Mouse (Mus musculus) thymus, adult 2 months (tissue): ENCODE data around the gene Fam221b. TPM values are rescaled to one million over a fixed set of nuclear protein-coding genes. Genes with fewer than 3 reads are reported as not detected.

Source experiments
- DNase-seq: peaks from one replicate; pipeline ENCODE4 v3.0.0; 2021
- H3K27ac ChIP-seq: fragments of 200-500 bp; 2 replicates; pipeline ENCODE4 v1.5.1; 2012; ENCODE audit warnings: low read length, control low read depth; ENCODE audit not compliant: control insufficient read depth, insufficient read depth
- H3K27me3 ChIP-seq: fragments of 200-500 bp; 2 replicates; pipeline ENCODE4 v1.6.1; 2012; ENCODE audit warnings: mild to moderate bottlenecking, low read length, moderate library complexity, mixed read lengths; ENCODE audit not compliant: control insufficient read depth, insufficient read depth
- H3K36me3 ChIP-seq: fragments of 200-500 bp; 2 replicates; pipeline ENCODE4 v1.6.1; 2012; ENCODE audit warnings: mild to moderate bottlenecking, low read length, moderate library complexity; ENCODE audit not compliant: control insufficient read depth, insufficient read depth
- H3K4me1 ChIP-seq: fragments of 200-500 bp; replicated peaks from 2 replicates; pipeline ENCODE4 v1.6.1; 2012; ENCODE audit warnings: low read length; ENCODE audit not compliant: control insufficient read depth, insufficient read depth
- H3K4me3 ChIP-seq: fragments of 200-500 bp; 2 replicates; pipeline ENCODE4 v1.5.1; 2012; ENCODE audit warnings: mild to moderate bottlenecking, low read length, control low read depth, moderate library complexity; ENCODE audit not compliant: control insufficient read depth, insufficient read depth
- CTCF ChIP-seq: fragments of 200-500 bp; IDR thresholded peaks from 2 replicates; pipeline ENCODE4 v1.5.1; 2012; ENCODE audit warnings: mild to moderate bottlenecking, control low read depth, low read length, moderate library complexity, borderline replicate concordance; ENCODE audit not compliant: control insufficient read depth, poor library complexity, insufficient read depth; ENCODE audit errors: extremely low read depth
- POLR2A ChIP-seq: fragments of 200-500 bp; IDR thresholded peaks from 2 replicates; pipeline ENCODE4 v1.6.1; 2012; ENCODE audit warnings: mild to moderate bottlenecking, low read length, control low read depth, moderate library complexity; ENCODE audit not compliant: control insufficient read depth, poor library complexity, insufficient read depth; ENCODE audit errors: extremely low read depth
- WGBS: fragments of 180-500 bp; shearing (Covaris S2); methylation state at CpG from one replicate; pipeline ENCODE4 v1.1.7; 2018; 5-methylcytosine and 5-hydroxymethylcytosine counted together
- polyA plus RNA-seq: library from polyadenylated mRNA; depleted of rRNA; stranded (reverse); fragments of >200 nt; gene quantifications from 2 replicates; pipeline ENCODE4 v1.2.3, GENCODE M21; 2012

Gene Fam221b
- polyA plus RNA-seq, 1 experiment = 0.03 TPM

DNA sequence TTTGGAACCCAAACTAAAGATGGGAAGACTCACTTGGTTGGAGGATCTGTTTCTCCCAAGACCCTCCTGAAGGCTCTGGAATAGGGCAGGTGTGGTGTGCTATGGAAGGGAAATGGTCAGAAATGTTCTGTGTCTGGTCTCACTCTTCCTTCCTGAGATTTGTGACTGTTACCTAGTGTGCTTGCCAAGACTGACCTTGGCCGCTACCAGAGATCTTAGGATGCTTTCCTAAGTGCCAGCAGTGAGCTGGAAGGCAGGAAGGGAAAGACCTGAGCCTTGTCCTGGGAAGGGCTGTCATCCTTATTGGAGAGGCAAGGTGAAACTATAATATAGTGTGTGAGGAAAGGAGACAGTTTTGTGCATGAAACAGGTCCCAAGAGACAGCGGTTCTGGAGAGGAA is 35.2 kb downstream of the Fam221b start:
- H3K27ac ChIP-seq = no peak overlapping the region
- 94% methylated on average over 2 of the region's 2 CpGs for WGBS
- no peak for DNase-seq
- H3K4me1 ChIP-seq = peaks cover 5% of the 10 kb centered on the region
- H3K27me3 ChIP-seq = peaks cover 7% of the 10 kb centered on the region
- no peaks in the 10 kb centered on the region for H3K36me3 ChIP-seq
- TF ChIP-seq CTCF (no peak), POLR2A (no peak)
- H3K4me3 ChIP-seq = no peak overlapping the region

DNA sequence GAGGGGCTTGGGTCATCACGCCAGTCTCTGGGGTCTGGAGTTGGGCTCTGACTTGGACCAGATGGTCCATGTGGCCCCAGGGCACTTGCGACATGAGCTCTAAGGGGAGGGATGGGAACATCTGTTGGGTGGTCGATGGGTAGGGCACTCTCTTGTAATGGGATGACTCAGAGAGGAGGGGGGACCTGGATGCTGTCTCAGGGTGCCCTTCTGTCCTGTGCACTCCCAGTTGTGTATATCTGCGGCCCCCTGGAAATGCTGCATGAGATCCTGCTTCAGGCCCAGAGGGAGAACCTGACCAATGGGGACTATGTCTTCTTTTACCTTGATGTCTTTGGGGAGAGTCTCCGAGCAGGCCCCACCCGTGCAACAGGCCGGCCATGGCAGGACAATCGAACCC is 35.6 kb downstream of the Fam221b start:
- peaks cover 7% of the 10 kb centered on the region for H3K27me3 ChIP-seq
- no peak overlapping the region for H3K27ac ChIP-seq
- no peak for DNase-seq
- peaks cover 5% of the 10 kb centered on the region for H3K4me1 ChIP-seq
- WGBS = 89% methylated on average over 8 of the region's 8 CpGs
- no peaks in the 10 kb centered on the region for H3K36me3 ChIP-seq
- TF ChIP-seq CTCF (no peak), POLR2A (no peak)
- H3K4me3 ChIP-seq = no peak overlapping the region

DNA sequence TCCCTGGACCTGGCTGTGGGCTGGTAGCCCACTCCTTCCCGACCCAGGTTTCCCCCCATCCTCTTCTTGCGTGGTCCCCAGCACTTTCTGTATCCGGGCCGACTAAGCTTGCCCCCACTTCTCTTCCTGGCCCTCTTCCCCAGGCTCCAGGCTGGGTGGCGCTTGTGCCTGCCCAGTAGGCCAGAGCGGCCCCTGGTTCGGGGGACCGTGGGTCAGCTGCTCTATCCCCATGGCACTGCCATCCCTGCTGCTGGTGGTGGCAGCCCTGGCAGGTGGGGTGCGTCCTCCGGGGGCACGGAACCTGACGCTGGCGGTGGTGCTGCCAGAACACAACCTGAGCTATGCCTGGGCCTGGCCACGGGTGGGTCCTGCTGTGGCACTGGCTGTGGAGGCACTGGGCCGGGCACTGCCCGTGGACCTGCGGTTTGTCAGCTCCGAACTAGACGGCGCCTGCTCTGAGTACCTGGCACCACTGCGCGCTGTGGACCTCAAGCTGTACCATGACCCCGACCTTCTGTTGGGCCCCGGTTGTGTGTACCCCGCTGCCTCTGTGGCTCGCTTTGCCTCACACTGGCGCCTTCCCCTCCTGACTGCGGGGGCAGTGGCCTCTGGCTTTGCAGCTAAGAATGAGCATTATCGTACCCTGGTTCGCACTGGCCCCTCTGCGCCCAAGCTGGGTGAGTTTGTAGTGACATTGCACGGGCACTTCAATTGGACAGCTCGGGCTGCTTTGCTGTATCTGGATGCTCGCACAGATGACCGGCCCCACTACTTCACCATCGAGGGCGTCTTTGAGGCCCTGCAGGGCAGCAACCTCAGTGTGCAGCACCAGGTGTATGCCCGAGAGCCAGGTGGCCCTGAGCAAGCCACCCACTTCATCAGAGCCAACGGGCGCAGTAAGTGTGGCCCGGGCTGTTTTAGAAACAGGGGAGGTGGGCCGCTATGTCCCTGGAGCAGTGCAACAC is 36.7 kb downstream of the Fam221b start:
- Histone ChIP-seq H3K4me1 (peaks cover 5% of the 10 kb centered on the region), H3K27me3 (peaks cover 7% of the 10 kb centered on the region), H3K36me3 (no peaks in the 10 kb centered on the region), H3K4me3 (no peak overlapping the region), H3K27ac (no peak overlapping the region)
- no peak for TF ChIP-seq POLR2A
- TF ChIP-seq CTCF = no peak
- WGBS = 85% methylated on average over 42 of the region's 42 CpGs
- no peak for DNase-seq

DNA sequence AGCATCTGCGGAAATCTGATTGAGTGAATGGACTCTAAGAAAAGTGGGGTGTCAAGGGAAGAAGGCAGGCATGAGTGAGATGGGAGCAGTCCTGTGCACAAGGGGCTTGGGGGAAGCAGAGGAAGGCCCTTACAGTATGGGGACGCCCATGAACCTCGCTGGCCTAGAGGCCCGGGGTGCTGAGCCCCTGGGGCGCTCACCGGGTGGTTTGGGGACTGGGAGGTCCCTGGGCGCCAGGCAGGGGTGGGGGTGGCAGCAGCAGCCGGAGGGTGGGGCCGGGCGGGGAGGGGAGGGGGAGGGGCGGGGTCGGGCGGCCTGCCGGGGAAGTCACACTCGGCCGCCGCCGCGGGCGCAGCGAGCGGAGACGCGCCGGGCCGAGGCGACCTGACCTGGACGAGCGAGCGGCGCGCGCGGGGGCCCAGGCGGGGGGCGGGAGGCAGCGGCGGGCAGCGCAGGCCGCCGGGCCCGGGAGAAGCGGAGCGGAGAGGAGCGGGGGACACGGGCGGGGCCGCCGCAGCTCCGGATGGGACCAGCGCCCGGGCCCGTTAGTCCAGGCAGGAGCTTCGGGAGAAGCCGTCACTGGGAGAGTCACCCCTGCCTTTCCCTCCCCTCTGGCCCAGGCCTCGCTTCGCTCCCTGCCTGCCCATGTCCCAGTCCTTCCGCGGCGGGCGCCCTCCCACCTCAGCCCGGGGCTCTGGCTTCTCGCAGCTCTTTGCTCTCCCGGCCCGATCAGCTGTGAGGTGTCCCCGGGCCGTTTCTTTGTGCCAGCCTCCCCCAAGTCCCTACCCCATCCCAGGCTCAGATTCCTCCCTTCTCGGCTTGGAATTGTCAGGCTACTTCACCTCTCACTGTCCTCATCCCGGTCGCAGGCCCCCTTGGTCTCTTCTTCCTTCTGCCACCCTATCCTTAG is 37.6 kb downstream of the Fam221b start, which contains the start of gene Npr2:
TSS of gene Npr2 (plus strand) at position 890 of the 910 bp plus-strand sequence.
- H3K27ac ChIP-seq = no peak within 1 kb of the TSS

DNA sequence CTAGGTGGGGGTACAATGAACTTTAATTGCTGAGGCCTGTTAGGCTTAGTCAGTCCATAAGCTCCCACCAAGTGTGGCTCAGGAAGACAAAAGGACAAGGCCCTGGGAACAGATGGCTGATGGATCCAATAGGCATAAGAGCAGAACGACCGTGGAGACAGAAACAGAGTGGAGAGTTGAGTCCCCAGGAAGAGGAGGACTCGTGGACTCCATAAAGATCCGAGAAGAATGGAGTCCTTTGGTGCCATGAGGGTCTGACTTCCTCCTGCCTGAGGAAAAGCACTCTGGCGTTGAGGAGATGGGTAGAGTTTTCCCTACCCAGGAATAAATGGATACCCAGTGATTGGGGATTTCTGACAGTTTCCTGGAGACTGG is 38.3 kb downstream of the Fam221b start:
- TF ChIP-seq POLR2A = no peak
- H3K27me3 ChIP-seq = peaks cover 7% of the 10 kb centered on the region
- H3K36me3 ChIP-seq = no peaks in the 10 kb centered on the region
- DNase-seq = no peak
- 60% methylated on average over 5 of the region's 5 CpGs for WGBS
- no peak overlapping the region for H3K27ac ChIP-seq
- peaks cover 5% of the 10 kb centered on the region for H3K4me1 ChIP-seq
- H3K4me3 ChIP-seq = no peak overlapping the region

More for the DNA sequence above, 37.6 kb downstream of the Fam221b start, which contains the start of gene Npr2:
- H3K27me3 ChIP-seq = peaks cover 7% of the 10 kb centered on the region
- peaks cover 5% of the 10 kb centered on the region for H3K4me1 ChIP-seq
- WGBS = 5% methylated on average over 61 of the region's 70 CpGs
- H3K4me3 ChIP-seq = peak within 1 kb of the TSS; percentile 28
- no peak for DNase-seq
- H3K36me3 ChIP-seq = no peaks in the 10 kb centered on the region
- TF ChIP-seq POLR2A (no peak), CTCF (no peak)

DNA sequence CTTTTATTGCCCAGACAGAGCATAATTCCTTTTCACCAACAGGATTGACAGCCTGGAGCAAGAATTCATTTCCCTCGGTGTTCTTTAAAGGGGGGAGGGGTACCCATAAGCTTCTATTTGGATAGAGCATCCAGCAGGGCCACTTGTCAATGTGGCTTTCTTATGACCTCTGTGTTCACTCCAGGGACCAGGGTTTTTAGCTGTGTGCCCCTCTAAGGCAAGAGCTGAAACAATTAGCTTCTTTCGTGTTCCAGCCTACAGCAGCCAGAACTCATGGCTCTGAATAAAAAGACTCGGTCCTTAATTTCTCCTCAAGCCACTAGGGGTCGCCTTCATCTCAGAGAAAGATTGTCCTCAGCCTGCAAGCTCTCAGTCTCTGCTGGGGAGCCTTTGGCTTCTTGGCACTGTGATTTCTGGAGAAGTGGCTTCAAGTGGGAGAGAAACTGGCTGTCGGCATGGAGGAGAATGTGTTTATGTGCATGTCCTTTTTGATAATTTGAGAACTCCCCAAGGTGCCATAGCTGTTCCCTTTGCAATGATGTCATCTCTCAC is 38.8 kb downstream of the Fam221b start:
- TF ChIP-seq POLR2A (no peak), CTCF (no peak)
- DNase-seq = peak; percentile 72
- no peak overlapping the region for H3K27ac ChIP-seq
- WGBS = 6% methylated on average over 5 of the region's 5 CpGs
- peaks cover 5% of the 10 kb centered on the region for H3K4me1 ChIP-seq
- H3K4me3 ChIP-seq = no peak overlapping the region
- H3K36me3 ChIP-seq = no peaks in the 10 kb centered on the region
- peaks cover 7% of the 10 kb centered on the region for H3K27me3 ChIP-seq
